Mouse (Mus musculus) neural tube, embryonic 15.5 days (tissue): ENCODE measurements around the gene Adgrf3. TPM values are rescaled to one million over a fixed set of nuclear protein-coding genes. Genes with fewer than 3 reads are reported as not detected.
A peak's percentile ranks its signal among the peaks of the same experiment; 100 is the strongest.

ENCODE experiments used
- microRNA counts: library from miRNA; unstranded; fragments of <30 nt; microRNA quantifications from one replicate; lab custom pipeline; 2016
- microRNA-seq: library from miRNA; unstranded; fragments of <30 nt; microRNA quantifications from one replicate; pipeline ENCODE4, GENCODE M21; 2017
- polyA plus RNA-seq: library from polyadenylated mRNA; unstranded; fragments of >200 nt; fragmentation: Nextera tagmentation; extraction: Ambion mirVana; gene quantifications from 2 replicates; pipeline ENCODE4 v1.2.1, GENCODE M21; 2015

Adgrf3 gene
- polyA plus RNA-seq, 1 experiment from 2014 or later: not detected

MicroRNAs within 50 kb of the gene (microRNA counts, 519-probe panel; counts per million panel counts)
- 1,909 counts per million, percentile 37 among the panel's probes with 10 or more counts for microRNA mmu-miR-1960 (lab: Ali Mortazavi, UCI)

Small RNAs within 50 kb of the gene (microRNA-seq; reads per million reads assigned to microRNA genes)
- not detected for gene Mir1960

Other genes with a start within 250 kb of the Adgrf3 start
- gene Il6, start 192.6 kb downstream of the Adgrf3 start, polyA plus RNA-seq: not detected in 2 replicates
- gene Tyms, start 132.1 kb downstream of the Adgrf3 start, polyA plus RNA-seq: 40.9 and 93.4 TPM in 2 replicates
- gene Garem2, start 100.6 kb downstream of the Adgrf3 start, polyA plus RNA-seq: 8.2 and 9.6 TPM in 2 replicates
- 1.8 and 3.1 TPM in 2 replicates for gene 3110082J24Rik, start 99.6 kb downstream of the Adgrf3 start, polyA plus RNA-seq
- 67.2 and 89.6 TPM in 2 replicates for gene Hadha, start 50.6 kb downstream of the Adgrf3 start, polyA plus RNA-seq
- 57.5 and 86.0 TPM in 2 replicates for gene Hadhb, start 50.5 kb downstream of the Adgrf3 start, polyA plus RNA-seq
- gene Selenoi, start 26.9 kb upstream of the Adgrf3 start, polyA plus RNA-seq: 25.0 and 26.6 TPM in 2 replicates
- gene Drc1, start 75.7 kb upstream of the Adgrf3 start, polyA plus RNA-seq: 4.1 and 7.1 TPM in 2 replicates